Mouse (Mus musculus): ENCODE data around the gene Lrch4.

- TF ChIP-seq CTCF (IDR thresholded peaks at IDR 0.05; ENCODE audit: insufficient read depth, low read length) (no peak), POLR2A (IDR thresholded peaks at IDR 0.05; ENCODE audit: borderline replicate concordance, extremely low read depth, low read depth, low read length) (no peak)
These were observed 16.2 kb downstream of the Lrch4 start for GRCm38 (mm10) chr5:137645091-137645651.

All from lung, adult 2 months (tissue).